Mouse (Mus musculus) liver, embryonic 14.5 days (tissue): ENCODE data around the gene Aoc1. TPM values are rescaled to one million over a fixed set of nuclear protein-coding genes. Genes with fewer than 3 reads are reported as not detected.
"Not testable (repeated sequence)": the region's sequence is repeated elsewhere in the genome, so short reads cannot be mapped to it uniquely, and the experiment has no call there.

Source experiments
- ATAC-seq: fragments of 200-750 bp; cut with Nextera tagmentation; 2 replicates; pipeline ENCODE4 v1.8.0; 2017; ENCODE audit warnings: moderate number of reproducible peaks, mild to moderate bottlenecking, moderate library complexity; ENCODE audit not compliant: insufficient read depth
- DNase-seq, 3 experiments: peaks; one replicate each; pipeline ENCODE4 v3.0.0-alpha.2; 2012 to 2013; ENCODE audit warnings: low read depth in 3 of 3, low spot score in 3 of 3
- H3K27ac ChIP-seq: fragments of 300-500 bp; sonication (generic); 2 replicates; pipeline ENCODE4 v1.5.1; 2014; ENCODE audit warnings: moderate library complexity, mild to moderate bottlenecking, control low read depth, inconsistent platforms
- H3K27me3 ChIP-seq: fragments of 300-500 bp; sonication (generic); 2 replicates; pipeline ENCODE4 v1.6.1; 2014; ENCODE audit warnings: mild to moderate bottlenecking, low read length, moderate library complexity; ENCODE audit not compliant: control insufficient read depth, insufficient read depth
- H3K36me3 ChIP-seq: fragments of 300-500 bp; sonication (generic); replicated peaks from 2 replicates; pipeline ENCODE4 v1.6.1; 2014; ENCODE audit warnings: low read depth; ENCODE audit not compliant: control insufficient read depth, insufficient read depth
- H3K4me1 ChIP-seq, 2 experiments: fragments of 200-500 bp in 1 of 2; fragments of 300-500 bp in 1 of 2; sonication (generic) in 1 of 2; replicated peaks; 2 replicates each; pipeline ENCODE4 v1.6.1; 2012 to 2014; ENCODE audit warnings: antibody characterized with exemption in 1 of 2, inconsistent platforms in 1 of 2, low read length in 1 of 2; ENCODE audit not compliant: control insufficient read depth in 2 of 2, insufficient read depth in 2 of 2
- H3K4me2 ChIP-seq: fragments of 300-500 bp; sonication (generic); 2 replicates; pipeline ENCODE4 v1.6.1; 2014; ENCODE audit warnings: low read depth, mild to moderate bottlenecking, control low read depth, moderate library complexity
- H3K4me3 ChIP-seq, 2 experiments: fragments of 200-500 bp in 1 of 2; fragments of 300-500 bp in 1 of 2; sonication (generic) in 1 of 2; 2 replicates each; pipeline ENCODE4 v1.5.1; 2012 to 2014; ENCODE audit warnings: low read depth in 2 of 2, low read length in 2 of 2, mild to moderate bottlenecking in 2 of 2, control low read depth in 1 of 2, inconsistent platforms in 1 of 2, moderate library complexity in 1 of 2; ENCODE audit not compliant: insufficient read depth in 1 of 2
- H3K9ac ChIP-seq: fragments of 300-500 bp; sonication (generic); replicated peaks from 2 replicates; pipeline ENCODE4 v1.6.1; 2014; ENCODE audit warnings: mild to moderate bottlenecking, control low read depth, moderate library complexity
- H3K9me3 ChIP-seq: fragments of 300-500 bp; sonication (generic); 2 replicates; pipeline ENCODE4 v1.6.1; 2016; ENCODE audit warnings: low read length, mixed read lengths; ENCODE audit not compliant: control insufficient read depth
- CTCF ChIP-seq: IDR thresholded peaks from 2 replicates; pipeline ENCODE4 v1.5.1; 2016; ENCODE audit warnings: antibody characterized with exemption, low read depth, control low read depth
- EP300 ChIP-seq: IDR thresholded peaks from 2 replicates; pipeline ENCODE4 v1.6.1; 2016; ENCODE audit warnings: antibody characterized with exemption, low read depth
- WGBS: fragments of 180-500 bp; shearing (Covaris S2); extraction: QIAGEN DNeasy Blood & Tissue Kit; methylation state at CpG from one replicate; pipeline ENCODE4 v1.1.7; 2014; ENCODE audit not compliant: insufficient replicate concordance; 5-methylcytosine and 5-hydroxymethylcytosine counted together
- polyA plus RNA-seq, 2 experiments: library from polyadenylated mRNA; depleted of rRNA in 1 of 2; stranded (reverse) in 1 of 2; unstranded in 1 of 2; fragments of >200 nt; fragmentation: Nextera tagmentation in 1 of 2; extraction: Ambion mirVana in 1 of 2; gene quantifications; 2 replicates each; pipeline versions ENCODE4 v1.2.1 to v1.2.3; 2012 to 2014

Aoc1 gene
- polyA plus RNA-seq, 2 experiments = not detected

DNA sequence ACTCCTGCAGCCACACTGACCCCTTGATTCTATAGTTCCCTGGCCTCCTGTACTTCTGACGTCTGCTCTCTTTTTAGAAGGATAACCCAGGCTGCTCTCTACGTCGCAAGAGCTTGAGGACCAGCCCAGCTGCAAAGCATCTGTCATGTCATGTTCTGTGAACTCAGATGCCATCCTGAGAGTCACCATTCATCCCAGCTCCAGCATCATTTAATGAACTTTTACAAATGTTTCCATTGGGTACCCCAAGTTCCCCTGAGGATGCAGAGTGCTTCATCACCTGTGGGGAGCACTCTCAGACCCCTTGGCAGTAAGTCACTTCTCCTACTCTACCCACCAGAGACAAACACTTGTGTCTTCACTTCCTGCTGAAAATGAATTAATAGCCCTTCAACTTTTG, 8.5 kb upstream of the Aoc1 start:
- H3K4me1 ChIP-seq = no peaks in the 10 kb centered on the region
- DNase-seq (no peak), ATAC-seq (no peak)
- 70% methylated on average over 3 of the region's 3 CpGs for WGBS
- H3K9ac ChIP-seq = no peak overlapping the region
- no peaks in the 10 kb centered on the region for H3K36me3 ChIP-seq
- no peak overlapping the region for H3K27ac ChIP-seq
- H3K27me3 ChIP-seq = no peaks in the 10 kb centered on the region
- H3K9me3 ChIP-seq = no peaks in the 10 kb centered on the region
- no peak overlapping the region for H3K4me2 ChIP-seq
- no peak overlapping the region for H3K4me3 ChIP-seq
- TF ChIP-seq CTCF = no peak

DNA sequence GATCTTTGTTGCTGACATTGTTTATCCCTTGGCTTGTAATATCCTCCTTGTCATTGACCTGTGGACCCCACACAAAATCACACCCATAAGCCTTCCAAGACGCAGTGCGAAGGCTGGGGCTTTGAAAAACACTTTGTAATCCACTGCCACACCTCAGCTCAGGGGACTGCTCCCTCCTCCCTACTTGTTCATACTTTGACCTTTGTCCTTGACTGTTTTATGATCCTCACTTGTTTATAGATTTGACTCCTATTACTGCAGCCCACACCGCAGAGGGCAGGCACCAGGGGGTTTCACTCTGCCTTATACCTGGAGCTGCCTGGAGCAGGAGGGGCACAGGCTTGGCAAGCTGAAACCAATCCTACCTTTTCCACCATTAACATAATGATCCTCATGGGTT, 8.0 kb upstream of the Aoc1 start:
- H3K4me3 ChIP-seq = no peak overlapping the region
- H3K27ac ChIP-seq = no peak overlapping the region
- 63% methylated on average over 3 of the region's 3 CpGs for WGBS
- no peak overlapping the region for H3K4me2 ChIP-seq
- no peaks in the 10 kb centered on the region for H3K9me3 ChIP-seq
- H3K9ac ChIP-seq = no peak overlapping the region
- no peak for DNase-seq
- H3K27me3 ChIP-seq = no peaks in the 10 kb centered on the region
- no peak for ATAC-seq
- no peak for TF ChIP-seq CTCF
- TF ChIP-seq EP300 = no peak
- no peaks in the 10 kb centered on the region for H3K36me3 ChIP-seq
- no peaks in the 10 kb centered on the region for H3K4me1 ChIP-seq

GRCm38 (mm10) chr6:48865152-48865745, 7.4 kb upstream of the Aoc1 start:
- 46% methylated on average over 1 of the region's 1 CpGs for WGBS
- Histone ChIP-seq H3K4me3 (no peak overlapping the region), H3K4me1 (no peaks in the 10 kb centered on the region), H3K9ac (no peak overlapping the region), H3K36me3 (no peaks in the 10 kb centered on the region), H3K27me3 (no peaks in the 10 kb centered on the region), H3K27ac (no peak overlapping the region), H3K9me3 (no peaks in the 10 kb centered on the region), H3K4me2 (no peak overlapping the region)
- DNase-seq = no peak
- TF ChIP-seq EP300 (no peak), CTCF (no peak)
- ATAC-seq = no peak

DNA sequence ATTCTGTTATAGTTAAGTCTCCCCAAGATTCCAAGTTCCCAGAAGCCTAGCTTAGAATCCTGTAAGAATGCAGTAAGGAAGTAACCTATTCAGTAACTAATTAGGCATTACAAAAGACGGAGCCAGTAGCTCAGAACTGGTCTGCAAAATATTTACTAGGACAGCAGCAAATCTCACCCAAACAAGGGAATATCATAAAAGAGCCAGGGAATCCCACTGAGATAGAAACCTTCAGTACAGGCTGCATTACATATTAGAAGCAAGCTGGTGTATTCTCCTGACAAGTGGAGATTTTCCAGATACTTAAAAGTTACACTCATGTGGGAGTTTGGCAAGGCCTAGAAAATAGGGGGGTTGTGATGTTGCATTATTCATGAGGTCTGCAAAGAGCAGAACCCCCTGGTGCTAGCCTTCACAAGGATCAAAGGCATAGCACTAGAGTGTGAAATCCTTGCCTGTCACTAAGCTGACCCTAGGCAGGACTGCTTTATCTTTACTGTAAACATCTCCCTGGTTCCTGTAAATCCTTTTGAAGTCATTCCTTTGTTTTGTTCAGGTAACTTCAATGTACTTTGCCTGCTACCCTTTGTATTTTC, 6.2 kb upstream of the Aoc1 start:
- not testable (repeated sequence) for H3K9me3 ChIP-seq, H3K4me2 ChIP-seq, H3K27me3 ChIP-seq, DNase-seq, ATAC-seq, H3K4me1 ChIP-seq, H3K9ac ChIP-seq, H3K4me3 ChIP-seq, H3K27ac ChIP-seq, H3K36me3 ChIP-seq
- WGBS = 53% methylated on average over 1 of the region's 1 CpGs

DNA sequence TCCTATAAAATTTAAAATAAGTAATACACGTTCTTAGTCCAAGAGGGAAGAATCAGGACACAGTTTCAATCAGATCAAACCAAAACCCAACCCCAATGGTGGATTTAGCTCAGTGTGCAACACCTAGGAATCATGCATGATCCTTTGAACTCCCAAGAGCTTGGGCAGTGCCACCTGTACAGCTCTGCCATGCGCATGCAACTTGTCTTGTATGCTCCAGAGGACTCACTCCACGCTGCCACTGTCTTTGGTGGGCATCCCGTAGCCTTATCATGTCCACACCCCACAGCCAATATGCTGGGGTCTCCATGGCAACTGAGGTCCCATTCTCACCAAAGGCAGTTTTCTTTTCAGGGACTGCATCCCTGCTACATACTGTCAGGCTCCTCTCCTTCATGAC, 5.5 kb upstream of the Aoc1 start:
- no peak overlapping the region for H3K4me2 ChIP-seq
- H3K4me1 ChIP-seq = no peaks in the 10 kb centered on the region
- DNase-seq (no peak), ATAC-seq (no peak)
- H3K36me3 ChIP-seq = no peaks in the 10 kb centered on the region
- H3K4me3 ChIP-seq = no peak overlapping the region
- TF ChIP-seq EP300 = no peak
- no peak for TF ChIP-seq CTCF
- no peaks in the 10 kb centered on the region for H3K27me3 ChIP-seq
- no peak overlapping the region for H3K9ac ChIP-seq
- no peak overlapping the region for H3K27ac ChIP-seq
- 42% methylated on average over 4 of the region's 4 CpGs for WGBS
- no peaks in the 10 kb centered on the region for H3K9me3 ChIP-seq
